Mouse (Mus musculus): Measurements from ENCODE around the gene Snx29.

DNA sequence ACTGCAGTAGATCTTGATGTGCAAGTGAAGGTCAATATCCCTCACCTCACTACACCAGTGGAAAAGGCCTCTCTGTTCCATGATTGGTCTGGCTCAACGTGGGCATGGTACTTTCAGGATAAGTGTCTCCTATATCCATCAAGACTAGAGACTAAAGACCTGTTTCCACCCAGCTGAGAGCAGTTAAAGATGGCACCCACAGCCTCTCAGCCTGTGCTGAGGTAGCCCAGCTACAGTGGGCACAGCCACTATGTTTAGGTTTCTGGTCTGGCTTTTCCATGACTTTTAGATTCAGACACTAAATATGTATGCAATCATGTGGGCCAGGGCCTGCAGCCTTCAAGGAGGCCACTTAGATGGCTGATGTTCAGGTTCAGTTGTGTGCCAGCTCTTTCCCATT lies 345.7 kb downstream of the Snx29 start:
- TF ChIP-seq POLR2A (IDR thresholded peaks at IDR 0.05; ENCODE audit: borderline replicate concordance, low read depth, low read length): no peak
- no peak for TF ChIP-seq CTCF (IDR thresholded peaks at IDR 0.05; ENCODE audit: low read depth, low read length)
